Mouse (Mus musculus) testis, adult 2 months (tissue): Measurements from ENCODE around the gene Drg1. TPM values are rescaled to one million over a fixed set of nuclear protein-coding genes. Genes with fewer than 3 reads are reported as not detected.

Experiments
- H3K27ac ChIP-seq: fragments of 200-500 bp; 2 replicates; pipeline ENCODE4 v1.5.1; 2012; ENCODE audit warnings: low read depth, low read length; ENCODE audit not compliant: control insufficient read depth, insufficient read depth
- H3K27me3 ChIP-seq: fragments of 200-500 bp; 2 replicates; pipeline ENCODE4 v1.6.1; 2012; ENCODE audit warnings: mild to moderate bottlenecking, low read length, moderate library complexity; ENCODE audit not compliant: control insufficient read depth, insufficient read depth
- H3K36me3 ChIP-seq: fragments of 200-500 bp; 2 replicates; pipeline ENCODE4 v1.6.1; 2012; ENCODE audit warnings: mild to moderate bottlenecking, low read length; ENCODE audit not compliant: control insufficient read depth, insufficient read depth
- H3K4me1 ChIP-seq: fragments of 200-500 bp; 2 replicates; pipeline ENCODE4 v1.6.1; 2012; ENCODE audit warnings: low read length; ENCODE audit not compliant: control insufficient read depth, insufficient read depth
- H3K4me3 ChIP-seq: fragments of 200-500 bp; 2 replicates; pipeline ENCODE4 v1.5.1; 2012; ENCODE audit warnings: low read depth, mild to moderate bottlenecking, low read length, moderate library complexity, mixed read lengths; ENCODE audit not compliant: control insufficient read depth
- CTCF ChIP-seq: fragments of 200-500 bp; IDR thresholded peaks from 2 replicates; pipeline ENCODE4 v1.5.1; 2012; ENCODE audit warnings: low read depth, mild to moderate bottlenecking, inconsistent platforms, low read length, moderate library complexity; ENCODE audit not compliant: control insufficient read depth, insufficient read depth, insufficient replicate concordance
- POLR2A ChIP-seq: fragments of 200-500 bp; IDR thresholded peaks from 2 replicates; pipeline ENCODE4 v1.6.1; 2012; ENCODE audit warnings: low read depth, mild to moderate bottlenecking, inconsistent platforms, low read length, moderate library complexity; ENCODE audit not compliant: control insufficient read depth
- polyA plus RNA-seq: library from polyadenylated mRNA; depleted of rRNA; stranded (reverse); fragments of >200 nt; gene quantifications from 2 replicates; pipeline ENCODE4 v1.2.3, GENCODE M21; 2012

Gene Drg1
- polyA plus RNA-seq, 1 experiment, result 74.6 TPM

DNA sequence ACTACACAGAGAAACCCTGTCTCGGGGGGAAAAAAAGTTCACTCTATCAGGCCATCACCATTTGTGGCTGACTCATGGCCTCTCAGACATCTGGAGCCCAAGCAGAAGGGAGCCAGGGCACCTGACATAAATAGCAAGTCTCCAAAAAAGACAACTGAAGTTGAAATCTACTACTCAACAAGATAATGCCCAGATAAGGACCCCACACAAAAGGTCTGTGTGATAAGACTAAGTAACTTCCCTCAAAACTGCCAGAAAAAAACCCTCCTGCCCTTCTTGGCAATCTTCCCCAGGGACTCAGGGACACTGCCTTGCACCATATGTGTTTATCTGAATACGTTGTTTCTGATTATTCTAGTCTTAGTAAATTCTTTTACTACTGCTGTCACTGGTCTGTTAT is 13.5 kb upstream of the Drg1 start:
- no peaks in the 10 kb centered on the region for H3K4me1 ChIP-seq
- no peaks in the 10 kb centered on the region for H3K36me3 ChIP-seq
- H3K27me3 ChIP-seq, result no peaks in the 10 kb centered on the region
- TF ChIP-seq POLR2A (no peak), CTCF (no peak)
- no peak overlapping the region for H3K4me3 ChIP-seq
- H3K27ac ChIP-seq, result no peak overlapping the region

DNA sequence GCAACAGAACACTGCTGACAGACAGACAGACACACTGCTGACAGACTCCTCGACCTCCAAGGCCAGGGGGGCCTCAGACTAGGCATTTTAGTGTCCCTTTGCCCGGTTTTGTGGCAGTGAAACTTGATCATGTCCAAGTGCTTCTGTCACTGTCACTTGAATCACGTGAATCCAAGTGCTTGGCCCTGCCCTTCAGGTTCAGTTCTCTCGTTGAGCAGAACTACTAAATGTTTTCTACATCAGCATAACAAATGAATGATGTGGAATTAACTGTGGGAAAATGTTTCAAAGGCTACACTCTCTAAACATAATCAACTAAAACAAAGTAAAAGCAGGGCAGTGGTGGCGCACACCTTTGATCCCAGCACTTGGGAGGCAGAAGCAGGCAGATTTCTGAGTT is 12.1 kb upstream of the Drg1 start:
- H3K4me3 ChIP-seq, result no peak overlapping the region
- no peaks in the 10 kb centered on the region for H3K27me3 ChIP-seq
- H3K36me3 ChIP-seq, result no peaks in the 10 kb centered on the region
- no peak overlapping the region for H3K27ac ChIP-seq
- TF ChIP-seq CTCF (no peak), POLR2A (no peak)
- H3K4me1 ChIP-seq, result no peaks in the 10 kb centered on the region

DNA sequence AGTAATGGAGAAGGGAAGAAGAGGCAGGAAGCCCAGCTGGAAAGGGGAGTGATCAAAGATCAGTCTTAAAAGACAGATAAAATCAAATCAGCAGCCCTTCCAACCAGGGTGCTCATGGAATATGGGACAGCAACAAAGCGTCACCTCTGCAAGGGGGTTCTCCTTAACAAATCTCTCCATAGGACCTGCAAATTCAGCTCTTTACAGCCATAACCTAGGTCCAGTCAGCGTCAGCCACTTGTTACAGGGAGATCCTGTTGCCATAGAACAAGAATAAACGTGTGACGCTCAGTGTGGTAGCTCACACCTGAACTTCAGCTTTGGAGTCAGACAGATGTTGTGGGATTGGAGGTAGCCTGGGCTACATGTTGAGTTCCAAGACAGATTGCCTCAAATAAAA is 3.0 kb upstream of the Drg1 start:
- Histone ChIP-seq H3K27me3 (no peaks in the 10 kb centered on the region), H3K27ac (no peak overlapping the region), H3K4me3 (no peak overlapping the region), H3K4me1 (no peaks in the 10 kb centered on the region; the same call in 1 of the 2 replicates), H3K36me3 (no peaks in the 10 kb centered on the region)
- TF ChIP-seq POLR2A (no peak), CTCF (no peak)

DNA sequence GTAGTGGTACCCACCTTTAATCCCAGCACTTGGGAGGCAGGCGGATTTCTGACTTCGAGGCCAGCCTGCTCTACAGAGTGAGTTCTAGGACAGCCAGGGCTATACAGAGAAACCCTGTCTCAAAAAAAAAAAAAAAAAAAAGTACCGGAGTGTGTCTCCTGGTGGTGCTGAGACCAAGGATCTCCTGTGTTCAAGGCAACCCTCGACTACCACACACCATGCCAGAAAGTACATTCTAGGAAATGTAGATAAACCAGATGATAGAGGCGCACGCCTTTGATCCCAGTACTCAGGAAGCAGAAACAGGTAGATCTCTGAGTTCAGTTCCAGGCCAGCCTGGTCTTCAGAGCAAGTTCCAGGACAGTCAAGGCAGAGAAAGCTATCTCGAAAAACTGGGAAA is 918 bp upstream of the Drg1 start:
- no peaks in the 10 kb centered on the region; the same call in 1 of the 2 replicates for H3K36me3 ChIP-seq
- H3K4me3 ChIP-seq, result peak overlapping the region; percentile 59
- no peak overlapping the region for H3K27ac ChIP-seq
- H3K4me1 ChIP-seq, result no peaks in the 10 kb centered on the region; the same call in 1 of the 2 replicates
- TF ChIP-seq POLR2A, result no peak
- no peak for TF ChIP-seq CTCF
- no peaks in the 10 kb centered on the region for H3K27me3 ChIP-seq

DNA sequence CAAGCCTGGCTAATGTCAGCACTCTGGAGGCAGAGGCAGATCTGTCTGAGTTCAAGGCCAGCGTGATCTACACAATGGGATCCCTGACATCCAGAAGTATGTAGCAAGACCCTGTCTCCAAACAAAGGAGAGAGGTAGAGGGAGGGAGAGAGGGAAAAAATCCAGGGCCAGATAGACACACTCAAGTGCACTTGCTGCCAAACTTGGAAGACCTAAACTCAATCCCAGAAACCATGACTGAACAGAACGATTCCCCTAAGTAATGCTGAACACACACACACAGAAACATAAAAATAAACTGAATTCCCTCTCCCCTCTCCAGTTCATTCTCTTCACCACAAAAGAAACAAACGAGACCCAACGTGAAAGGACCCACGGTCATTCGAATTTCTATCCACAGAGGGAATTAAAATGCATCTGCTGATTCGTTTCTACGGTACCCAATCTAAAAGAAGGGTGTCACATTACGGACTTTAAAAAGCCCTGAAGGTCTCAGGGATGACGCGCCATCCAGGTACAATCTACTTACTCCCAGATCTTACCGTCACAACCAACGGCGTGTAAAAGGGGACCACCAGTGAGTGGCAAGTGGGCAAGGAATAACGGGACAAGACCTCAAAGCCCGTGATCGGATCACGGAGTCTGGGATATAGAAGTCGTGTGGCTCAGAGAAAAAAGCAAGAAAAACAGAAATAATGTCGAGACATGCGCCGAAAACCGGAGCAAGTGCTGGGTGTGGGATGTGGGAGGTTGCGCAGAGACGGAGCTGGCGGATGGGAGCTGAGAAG is 730 bp downstream of the Drg1 start:
- no peaks in the 10 kb centered on the region for H3K27me3 ChIP-seq
- peak overlapping the region; percentile 95 for H3K27ac ChIP-seq
- H3K4me3 ChIP-seq, result peak overlapping the region; percentile 93
- no peak for TF ChIP-seq CTCF
- H3K4me1 ChIP-seq, result no peaks in the 10 kb centered on the region; the same call in 1 of the 2 replicates
- peaks cover 2% of the 10 kb centered on the region for H3K36me3 ChIP-seq

DNA sequence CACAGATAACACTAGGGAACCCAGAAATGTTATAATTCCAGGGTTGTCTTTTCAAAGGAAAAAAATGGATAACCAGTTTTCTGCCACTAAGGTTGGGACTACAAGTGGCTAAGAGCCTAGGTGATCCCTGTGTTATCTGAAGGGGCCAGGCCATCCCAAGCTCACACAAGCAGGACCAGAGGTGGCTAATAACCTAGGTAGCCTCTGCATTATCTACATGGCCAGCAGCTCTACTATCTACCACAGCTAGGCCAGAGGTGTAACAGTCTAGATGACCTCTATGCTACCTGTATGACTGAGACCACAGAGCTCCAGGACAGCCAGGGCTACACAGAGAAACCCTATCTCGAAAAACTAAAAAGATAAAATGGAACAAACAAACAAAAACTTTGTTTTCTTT is 6.7 kb downstream of the Drg1 start:
- Histone ChIP-seq H3K27me3 (no peaks in the 10 kb centered on the region), H3K36me3 (peaks cover 4% of the 10 kb centered on the region), H3K4me3 (no peak overlapping the region), H3K27ac (no peak overlapping the region), H3K4me1 (no peaks in the 10 kb centered on the region)
- TF ChIP-seq CTCF (no peak), POLR2A (no peak)

DNA sequence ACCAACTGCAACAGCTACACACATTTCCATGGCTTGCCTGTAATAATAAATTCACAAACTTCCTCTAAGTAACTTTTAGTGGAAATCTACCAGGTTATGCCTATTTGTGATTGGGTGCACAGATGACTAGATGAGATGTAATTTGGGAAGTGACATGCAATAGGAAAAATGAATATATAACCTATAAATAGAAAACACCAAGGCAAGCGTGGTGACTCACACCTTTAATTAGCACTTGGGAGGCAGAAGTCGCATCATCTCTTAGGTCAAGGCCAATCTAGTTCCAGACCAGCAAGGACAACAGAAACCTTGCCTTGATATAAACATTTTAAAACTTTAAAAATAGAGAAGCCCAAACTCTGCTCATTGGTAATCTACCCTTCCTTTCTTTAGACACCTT is 18.8 kb downstream of the Drg1 start:
- Histone ChIP-seq H3K27ac (no peak overlapping the region), H3K36me3 (peaks cover 1% of the 10 kb centered on the region), H3K4me3 (no peak overlapping the region), H3K27me3 (no peaks in the 10 kb centered on the region), H3K4me1 (no peaks in the 10 kb centered on the region)
- TF ChIP-seq CTCF, result no peak
- no peak for TF ChIP-seq POLR2A
